Mouse (Mus musculus) bone marrow macrophage, adult 2 months (primary cell): Measurements from ENCODE around the gene Prpf8. TPM values are rescaled to one million over a fixed set of nuclear protein-coding genes. Genes with fewer than 3 reads are reported as not detected.

Source experiments
- H3K27ac ChIP-seq: 2 replicates; pipeline ENCODE4 v1.5.1; 2012; ENCODE audit warnings: low read depth, low read length; ENCODE audit not compliant: insufficient read depth
- H3K4me1 ChIP-seq: 2 replicates; pipeline ENCODE4 v1.6.1; 2012; ENCODE audit warnings: low read length; ENCODE audit not compliant: control insufficient read depth, insufficient read depth
- H3K4me3 ChIP-seq: 2 replicates; pipeline ENCODE4 v1.5.1; 2012; ENCODE audit warnings: mild to moderate bottlenecking, low read length, moderate library complexity; ENCODE audit not compliant: insufficient read depth
- CTCF ChIP-seq: IDR thresholded peaks from 2 replicates; pipeline ENCODE4 v1.5.1; 2012; ENCODE audit warnings: low read depth, mild to moderate bottlenecking, low read length, moderate library complexity
- POLR2A ChIP-seq: IDR thresholded peaks from 2 replicates; pipeline ENCODE4 v1.6.1; 2012; ENCODE audit warnings: mild to moderate bottlenecking, low read depth, low read length, borderline replicate concordance
- polyA plus RNA-seq: library from polyadenylated mRNA; stranded (reverse); fragments of >200 nt; gene quantifications from 2 replicates; pipeline ENCODE4 v1.2.4, GENCODE M21; 2012; ENCODE audit not compliant: missing spikeins, insufficient read depth, insufficient read length

The Prpf8 gene
- polyA plus RNA-seq, 1 experiment = 65.7 TPM

GRCm38 (mm10) chr11:75494296-75495049 lies 7.9 kb downstream of the Prpf8 start:
- no peak for TF ChIP-seq POLR2A
- TF ChIP-seq CTCF = no peak

DNA sequence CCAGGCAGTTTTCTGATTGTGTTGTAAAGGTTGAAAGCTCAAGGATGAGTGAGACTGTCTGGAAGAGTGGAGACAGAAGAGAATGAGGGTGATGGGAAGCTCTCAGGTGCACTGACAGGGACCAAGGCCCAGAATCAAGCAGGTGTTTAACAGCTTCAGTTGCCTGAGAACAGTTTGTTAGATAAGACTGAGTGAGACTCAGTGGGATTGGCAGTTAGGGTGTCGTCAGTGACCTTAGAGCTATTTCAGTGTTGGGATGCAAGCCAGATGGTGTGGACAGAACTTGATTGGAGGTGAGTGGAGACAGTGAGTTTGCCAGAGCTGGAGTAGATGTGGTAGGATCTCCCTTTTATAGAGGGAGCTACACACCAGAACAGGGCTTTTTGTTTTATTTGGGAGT lies 11.5 kb downstream of the Prpf8 start:
- Histone ChIP-seq H3K27ac (no peak overlapping the region), H3K4me3 (no peak overlapping the region), H3K4me1 (no peaks in the 10 kb centered on the region)
- TF ChIP-seq CTCF (no peak), POLR2A (no peak)

More at GRCm38 (mm10) chr11:75494296-75495049, 7.9 kb downstream of the Prpf8 start:
- Histone ChIP-seq H3K27ac (no peak overlapping the region), H3K4me1 (no peaks in the 10 kb centered on the region), H3K4me3 (no peak overlapping the region)

- Histone ChIP-seq H3K27ac (no peak overlapping the region), H3K4me3 (no peak overlapping the region), H3K4me1 (peaks cover 15% of the 10 kb centered on the region)
- TF ChIP-seq CTCF (no peak), POLR2A (no peak)
These were observed 21.5 kb downstream of the Prpf8 start for GRCm38 (mm10) chr11:75508162-75508561.

DNA sequence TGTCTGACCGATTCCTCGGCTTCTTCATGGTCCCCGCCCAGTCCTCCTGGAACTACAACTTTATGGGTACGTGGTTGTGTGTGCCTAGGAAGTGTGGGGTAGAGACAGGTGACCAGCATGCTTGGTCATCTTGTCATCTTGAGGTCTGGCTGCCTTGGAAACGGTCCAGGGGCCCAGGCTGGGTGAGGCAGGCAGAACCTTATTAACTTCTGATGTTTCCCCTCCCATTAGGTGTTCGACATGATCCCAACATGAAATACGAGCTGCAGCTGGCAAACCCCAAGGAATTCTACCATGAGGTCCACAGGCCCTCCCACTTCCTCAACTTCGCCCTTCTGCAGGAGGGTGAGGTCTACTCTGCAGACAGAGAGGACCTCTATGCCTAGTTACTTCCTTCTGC lies 22.3 kb downstream of the Prpf8 start:
- Histone ChIP-seq H3K27ac (0 out of 2 replicates have a peak overlapping the region, but pooled peaks have one; percentile 0), H3K4me3 (no peak overlapping the region), H3K4me1 (peaks cover 15% of the 10 kb centered on the region)
- TF ChIP-seq CTCF (no peak), POLR2A (no peak)

DNA sequence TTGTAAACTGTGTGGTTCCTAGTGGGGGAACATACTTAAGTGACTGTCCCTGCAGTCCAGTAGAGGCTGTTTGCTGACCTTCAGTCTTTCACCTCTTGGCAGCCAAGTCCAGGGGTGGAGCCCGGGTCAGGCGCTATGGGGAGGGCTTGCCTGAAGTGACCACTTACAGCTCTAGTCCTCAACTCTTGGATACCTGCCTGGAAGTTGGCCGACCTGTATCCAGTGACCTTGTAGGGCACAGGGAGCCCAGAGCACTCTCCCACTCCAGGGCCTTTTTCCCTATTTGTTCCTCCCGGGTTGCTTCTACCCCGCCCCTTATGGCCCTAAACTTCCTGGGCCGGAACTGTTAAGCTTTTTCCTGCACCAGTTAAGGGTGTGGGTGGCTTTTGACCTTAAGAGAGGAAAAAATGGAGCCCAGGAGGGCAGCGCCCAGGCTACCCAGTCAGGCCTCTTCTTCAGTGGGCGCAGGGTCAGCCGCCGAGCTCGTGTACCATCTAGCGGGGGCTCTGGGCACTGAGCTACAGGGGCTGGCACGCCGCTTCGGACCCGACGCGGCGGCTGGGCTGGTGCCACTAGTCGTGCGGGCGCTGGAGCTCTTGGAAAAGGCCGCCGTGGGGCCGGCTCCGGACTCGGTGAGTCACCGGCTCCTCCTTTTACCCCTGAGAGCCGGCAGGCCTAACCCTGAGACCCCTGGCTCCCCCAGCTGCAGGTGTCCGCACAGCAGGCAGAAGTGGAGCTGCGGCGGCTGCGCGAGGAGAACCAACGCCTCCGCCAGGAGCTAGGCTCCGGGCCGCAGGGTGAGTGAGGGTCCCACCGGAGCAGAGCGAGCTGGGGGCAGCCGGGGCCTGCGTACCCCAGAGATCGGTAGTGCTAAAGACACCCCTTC lies 23.4 kb downstream of the Prpf8 start, which contains the start of gene Rilp:
Gene Rilp, plus strand, starts transcription at position 354 of the 886 bp plus-strand sequence.
- H3K4me3 ChIP-seq = peak within 1 kb of the TSS; percentile 69
- TF ChIP-seq POLR2A = no peak
- TF ChIP-seq CTCF = no peak
- H3K4me1 ChIP-seq = peaks cover 15% of the 10 kb centered on the region
- peak within 1 kb of the TSS; percentile 69 for H3K27ac ChIP-seq

DNA sequence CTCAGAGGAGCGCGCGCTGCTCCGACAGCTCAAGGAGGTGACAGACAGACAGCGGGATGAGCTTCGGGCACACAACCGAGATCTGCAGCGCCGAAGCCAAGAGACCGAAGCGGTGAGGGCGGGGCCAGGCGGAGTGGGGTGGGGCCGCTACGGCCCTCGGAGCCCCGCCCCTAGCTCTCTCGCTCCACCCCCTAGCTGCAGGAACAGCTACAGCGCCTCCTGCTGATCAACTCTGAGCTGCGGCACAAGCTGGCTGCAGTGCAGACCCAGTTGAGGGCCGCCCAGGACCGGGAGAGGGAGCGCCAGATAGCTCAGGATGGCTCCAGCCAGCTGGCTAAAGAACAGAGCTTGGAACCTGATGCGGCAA lies 24.0 kb downstream of the Prpf8 start:
- Histone ChIP-seq H3K4me3 (peak overlapping the region; percentile 69), H3K27ac (peak overlapping the region; percentile 69), H3K4me1 (peaks cover 15% of the 10 kb centered on the region)
- peak; percentile 77 for TF ChIP-seq CTCF
- no peak for TF ChIP-seq POLR2A

GRCm38 (mm10) chr11:75511213-75511612 lies 24.6 kb downstream of the Prpf8 start:
- Histone ChIP-seq H3K4me1 (peaks cover 15% of the 10 kb centered on the region), H3K27ac (no peak overlapping the region), H3K4me3 (no peak overlapping the region)
- TF ChIP-seq POLR2A (no peak), CTCF (no peak)

- no peak overlapping the region for H3K4me3 ChIP-seq
- H3K4me1 ChIP-seq = peaks cover 15% of the 10 kb centered on the region
- no peak for TF ChIP-seq CTCF
- no peak overlapping the region for H3K27ac ChIP-seq
These were observed 25.8 kb downstream of the Prpf8 start for GRCm38 (mm10) chr11:75512301-75513018.

DNA sequence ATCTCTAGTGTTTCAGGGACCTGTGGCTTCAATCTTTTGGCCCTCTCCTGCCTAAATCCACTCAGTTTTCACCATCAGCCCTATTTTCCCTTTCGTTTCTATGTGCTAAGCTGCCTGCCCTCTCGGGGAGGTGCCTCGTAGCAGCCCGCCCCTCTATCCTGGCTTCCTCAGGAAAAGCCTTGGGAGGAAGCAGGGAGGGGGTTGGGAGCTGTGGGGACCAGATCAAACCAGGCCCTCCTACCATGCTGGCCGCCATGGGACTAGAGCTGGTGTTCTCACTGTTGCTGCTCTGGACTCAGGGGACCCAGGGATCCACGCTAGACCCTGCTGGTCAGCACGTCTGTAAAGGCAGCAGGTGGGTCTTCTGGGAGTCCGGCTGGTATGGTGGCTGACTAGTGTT lies 26.7 kb downstream of the Prpf8 start, which contains the start of gene Scarf1:
Gene Scarf1, plus strand, starts transcription at position 205 of the 400 bp plus-strand sequence.
- no peak for TF ChIP-seq CTCF
- TF ChIP-seq POLR2A = no peak
- H3K4me1 ChIP-seq = peaks cover 13% of the 10 kb centered on the region
- no peak within 1 kb of the TSS for H3K27ac ChIP-seq
- H3K4me3 ChIP-seq = no peak within 1 kb of the TSS
